Mouse (Mus musculus) MEL (cell line): ENCODE measurements around the gene Eps15.

Experiments used
- CTCF ChIP-seq, 3 experiments: IDR thresholded peaks in 2 of 3; conservative IDR thresholded peaks in 1 of 3; 2 replicates each; pipeline ENCODE4 v1.5.1; 2011 to 2012; ENCODE audit warnings: low read length in 3 of 3, low read depth in 2 of 3, mild to moderate bottlenecking in 2 of 3, improper control_type of control experiment in 1 of 3, inconsistent platforms in 1 of 3, mixed read lengths in 1 of 3, moderate library complexity in 1 of 3; ENCODE audit not compliant: control insufficient read depth in 1 of 3, insufficient read depth in 1 of 3, poor library complexity in 1 of 3, severe bottlenecking in 1 of 3
- E2F4 ChIP-seq: IDR thresholded peaks from 2 replicates; pipeline ENCODE4 v1.6.1; 2011; ENCODE audit warnings: low read depth, low read length, improper control_type of control experiment, borderline replicate concordance
- EP300 ChIP-seq, 2 experiments: IDR thresholded peaks; 2 replicates each; pipeline ENCODE4 v1.6.1; 2011; ENCODE audit warnings: improper control_type of control experiment in 2 of 2, low read length in 2 of 2, low read depth in 1 of 2, mild to moderate bottlenecking in 1 of 2
- MAZ ChIP-seq: IDR thresholded peaks from 2 replicates; pipeline ENCODE4 v1.6.1; 2012; ENCODE audit warnings: low read depth, mild to moderate bottlenecking, inconsistent platforms, low read length, improper control_type of control experiment
- NELFE ChIP-seq: IDR thresholded peaks from 2 replicates; pipeline ENCODE4 v1.6.1; 2011; ENCODE audit warnings: low read depth, low read length, improper control_type of control experiment
- POLR2A ChIP-seq, 2 experiments: IDR thresholded peaks; 2 replicates each; pipeline ENCODE4 v1.6.1; 2011 to 2012; ENCODE audit warnings: low read length in 2 of 2, mild to moderate bottlenecking in 2 of 2, control low read depth in 1 of 2, improper control_type of control experiment in 1 of 2, low read depth in 1 of 2, moderate library complexity in 1 of 2; ENCODE audit not compliant: control insufficient read depth in 1 of 2, insufficient read depth in 1 of 2, poor library complexity in 1 of 2
- RAD21 ChIP-seq: IDR thresholded peaks from 2 replicates; pipeline ENCODE4 v1.6.1; 2011; ENCODE audit warnings: mild to moderate bottlenecking, low read depth, low read length, improper control_type of control experiment
- TBP ChIP-seq: IDR thresholded peaks from 2 replicates; pipeline ENCODE4 v1.8.0; 2011; ENCODE audit warnings: low read depth, low read length, improper control_type of control experiment

DNA sequence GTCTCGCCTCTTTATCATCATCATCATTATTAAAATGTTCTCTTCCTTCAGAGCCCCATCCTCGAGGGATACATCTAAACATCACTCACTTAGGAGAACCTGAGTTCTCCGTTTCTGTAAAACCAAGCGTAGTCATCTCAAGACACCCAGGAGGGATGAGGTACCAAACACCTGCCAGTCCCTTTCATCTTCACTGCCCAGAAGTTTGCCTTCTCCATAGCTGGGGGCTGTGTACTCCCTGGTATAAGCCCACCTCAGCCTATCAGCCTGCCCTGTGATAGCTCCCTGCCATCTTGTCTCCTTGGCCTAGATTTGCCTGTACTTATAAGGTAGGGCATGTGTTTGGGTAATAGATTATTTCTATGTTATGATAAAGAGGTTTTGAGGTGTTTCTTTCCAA lies 1.1 kb downstream of the Eps15 start:
- no peak for TF ChIP-seq TBP
- no peak for TF ChIP-seq E2F4
- no peak for TF ChIP-seq CTCF (IDR thresholded peaks at IDR 0.05 in 2 of 3, conservative IDR thresholded peaks at IDR 0.05 in 1 of 3; ENCODE audit: control insufficient read depth in 1 of 3, insufficient read depth in 1 of 3, low read depth in 2 of 3, low read length in 3 of 3, poor library complexity in 1 of 3, severe bottlenecking in 1 of 3)
- no peak for TF ChIP-seq EP300 (IDR thresholded peaks at IDR 0.05; ENCODE audit: low read depth in 1 of 2, low read length in 2 of 2)
- TF ChIP-seq POLR2A (IDR thresholded peaks at IDR 0.05; ENCODE audit: control insufficient read depth in 1 of 2, insufficient read depth in 1 of 2, low read depth in 1 of 2, low read length in 2 of 2, poor library complexity in 1 of 2) = no peak
- no peak for TF ChIP-seq NELFE
- TF ChIP-seq RAD21 = no peak
- no peak for TF ChIP-seq MAZ
